Mouse (Mus musculus): ENCODE results near the gene Prkci. TPM values are rescaled to one million over a fixed set of nuclear protein-coding genes. Genes with fewer than 3 reads are reported as not detected.

Gene Prkci
- polyA plus RNA-seq, 1 experiment = not detected

- no peak for TF ChIP-seq CTCF (IDR thresholded peaks at IDR 0.05; ENCODE audit: insufficient read depth, low read depth, low read length)
- TF ChIP-seq POLR2A (IDR thresholded peaks at IDR 0.05; ENCODE audit: insufficient read depth, low read depth, low read length) = no peak
- Histone ChIP-seq H3K4me1 (ENCODE audit: control insufficient read depth, insufficient read depth, low read length) (peaks cover 2% of the 10 kb centered on the region; the same call in 1 of the 2 replicates), H3K4me3 (ENCODE audit: insufficient read depth, low read depth, low read length) (no peak overlapping the region), H3K27ac (ENCODE audit: insufficient read depth, low read depth, low read length) (no peak overlapping the region)
- 40% methylated on average over 12 of the region's 12 CpGs for WGBS
Observed at GRCm38 (mm10) chr3:31083507-31084245, 88.1 kb downstream of the Prkci start.

- no peak overlapping the region for H3K4me3 ChIP-seq (ENCODE audit: insufficient read depth, low read depth, low read length)
- no peak overlapping the region for H3K27ac ChIP-seq (ENCODE audit: insufficient read depth, low read depth, low read length)
- TF ChIP-seq CTCF (IDR thresholded peaks at IDR 0.05; ENCODE audit: insufficient read depth, low read depth, low read length) (no peak), POLR2A (IDR thresholded peaks at IDR 0.05; ENCODE audit: insufficient read depth, low read depth, low read length) (no peak)
- WGBS = 97% methylated on average over 3 of the region's 3 CpGs
- peaks cover 2% of the 10 kb centered on the region; the same call in 1 of the 2 replicates for H3K4me1 ChIP-seq (ENCODE audit: control insufficient read depth, insufficient read depth, low read length)
Observed at GRCm38 (mm10) chr3:31085000-31085399, 89.5 kb downstream of the Prkci start.

GRCm38 (mm10) chr3:31088789-31089775, 93.5 kb downstream of the Prkci start:
- peaks cover 6% of the 10 kb centered on the region for H3K4me1 ChIP-seq (ENCODE audit: control insufficient read depth, insufficient read depth, low read length)
- no peak overlapping the region for H3K4me3 ChIP-seq (ENCODE audit: insufficient read depth, low read depth, low read length)
- TF ChIP-seq POLR2A (IDR thresholded peaks at IDR 0.05; ENCODE audit: insufficient read depth, low read depth, low read length) = no peak
- no peak for TF ChIP-seq CTCF (IDR thresholded peaks at IDR 0.05; ENCODE audit: insufficient read depth, low read depth, low read length)
- no peak overlapping the region for H3K27ac ChIP-seq (ENCODE audit: insufficient read depth, low read depth, low read length)
- 72% methylated on average over 10 of the region's 10 CpGs for WGBS

- Histone ChIP-seq H3K4me1 (ENCODE audit: control insufficient read depth, insufficient read depth, low read length) (peaks cover 6% of the 10 kb centered on the region), H3K4me3 (ENCODE audit: insufficient read depth, low read depth, low read length) (no peak overlapping the region), H3K27ac (ENCODE audit: insufficient read depth, low read depth, low read length) (no peak overlapping the region)
- no peak for TF ChIP-seq CTCF (IDR thresholded peaks at IDR 0.05; ENCODE audit: insufficient read depth, low read depth, low read length)
- TF ChIP-seq POLR2A (IDR thresholded peaks at IDR 0.05; ENCODE audit: insufficient read depth, low read depth, low read length) = no peak
- 72% methylated on average over 7 of the region's 7 CpGs for WGBS
Observed at GRCm38 (mm10) chr3:31089956-31090355, 94.4 kb downstream of the Prkci start.

GRCm38 (mm10) chr3:31093196-31093595, 97.6 kb downstream of the Prkci start:
- 11% methylated on average over 13 of the region's 13 CpGs for WGBS
- H3K27ac ChIP-seq (ENCODE audit: insufficient read depth, low read depth, low read length) = 0 out of 2 replicates have a peak overlapping the region, but pooled peaks have one; percentile 67
- H3K4me3 ChIP-seq (ENCODE audit: insufficient read depth, low read depth, low read length) = peak overlapping the region; percentile 32; the same call in 1 of the 2 replicates

GRCm38 (mm10) chr3:31093627-31094351, 98.2 kb downstream of the Prkci start:
- no peak for TF ChIP-seq CTCF (IDR thresholded peaks at IDR 0.05; ENCODE audit: insufficient read depth, low read depth, low read length)
- no peak for TF ChIP-seq POLR2A (IDR thresholded peaks at IDR 0.05; ENCODE audit: insufficient read depth, low read depth, low read length)
- WGBS = under 1% methylated on average over 57 of the region's 58 CpGs
- H3K4me3 ChIP-seq (ENCODE audit: insufficient read depth, low read depth, low read length) = peak overlapping the region; percentile 71
- peak overlapping the region; percentile 98 for H3K27ac ChIP-seq (ENCODE audit: insufficient read depth, low read depth, low read length)
- peaks cover 14% of the 10 kb centered on the region for H3K4me1 ChIP-seq (ENCODE audit: control insufficient read depth, insufficient read depth, low read length)

More at GRCm38 (mm10) chr3:31093196-31093595, 97.6 kb downstream of the Prkci start:
- no peak for TF ChIP-seq CTCF (IDR thresholded peaks at IDR 0.05; ENCODE audit: insufficient read depth, low read depth, low read length)
- no peak for TF ChIP-seq POLR2A (IDR thresholded peaks at IDR 0.05; ENCODE audit: insufficient read depth, low read depth, low read length)
- peaks cover 14% of the 10 kb centered on the region for H3K4me1 ChIP-seq (ENCODE audit: control insufficient read depth, insufficient read depth, low read length)

- peaks cover 14% of the 10 kb centered on the region for H3K4me1 ChIP-seq (ENCODE audit: control insufficient read depth, insufficient read depth, low read length)
- TF ChIP-seq CTCF (IDR thresholded peaks at IDR 0.05; ENCODE audit: insufficient read depth, low read depth, low read length) (no peak), POLR2A (IDR thresholded peaks at IDR 0.05; ENCODE audit: insufficient read depth, low read depth, low read length) (peak; percentile 51)
- 1% methylated on average over 106 of the region's 109 CpGs for WGBS
- peak within 1 kb of the TSS; percentile 71 for H3K4me3 ChIP-seq (ENCODE audit: insufficient read depth, low read depth, low read length)
- H3K27ac ChIP-seq (ENCODE audit: insufficient read depth, low read depth, low read length) = peak within 1 kb of the TSS; percentile 98
Observed at GRCm38 (mm10) chr3:31094531-31095178, 99.1 kb downstream of the Prkci start, which contains the start of gene Skil. TSS of gene Skil (plus strand) at chr3:31095058.

GRCm38 (mm10) chr3:31095179-31095490, 99.6 kb downstream of the Prkci start:
- WGBS = under 1% methylated on average over 36 of the region's 39 CpGs
- peak overlapping the region; percentile 71 for H3K4me3 ChIP-seq (ENCODE audit: insufficient read depth, low read depth, low read length)
- TF ChIP-seq CTCF (IDR thresholded peaks at IDR 0.05; ENCODE audit: insufficient read depth, low read depth, low read length) (no peak), POLR2A (IDR thresholded peaks at IDR 0.05; ENCODE audit: insufficient read depth, low read depth, low read length) (no peak)
- peaks cover 14% of the 10 kb centered on the region for H3K4me1 ChIP-seq (ENCODE audit: control insufficient read depth, insufficient read depth, low read length)
- H3K27ac ChIP-seq (ENCODE audit: insufficient read depth, low read depth, low read length) = no peak overlapping the region

Measured in olfactory bulb, adult 2 months (tissue).